Mouse (Mus musculus) CH12.LX (cell line): Measurements from ENCODE around the gene Ttc22. TPM values are rescaled to one million over a fixed set of nuclear protein-coding genes. Genes with fewer than 3 reads are reported as not detected.

ENCODE experiments used
- DNase-seq: peaks from one replicate; pipeline ENCODE4 v3.0.0-alpha.2; 2013; ENCODE audit errors: extremely low read depth
- H3K27ac ChIP-seq: 2 replicates; pipeline ENCODE4 v1.5.1; 2012; ENCODE audit warnings: low read depth, mild to moderate bottlenecking, control low read depth, moderate library complexity; ENCODE audit not compliant: insufficient read depth
- H3K27me3 ChIP-seq: replicated peaks from 2 replicates; pipeline ENCODE3; 2012; ENCODE audit warnings: inconsistent platforms
- H3K36me3 ChIP-seq, 2 experiments: replicated peaks in 1 of 2; 2 replicates each; pipeline versions ENCODE3 to v1.6.1; 2012; ENCODE audit warnings: inconsistent platforms in 1 of 2, low read length in 1 of 2, mild to moderate bottlenecking in 1 of 2, mixed read lengths in 1 of 2, moderate library complexity in 1 of 2; ENCODE audit not compliant: control insufficient read depth in 1 of 2, insufficient read depth in 1 of 2
- H3K4me1 ChIP-seq, 2 experiments: 2 replicates each; pipeline ENCODE4 v1.6.1; 2012; ENCODE audit warnings: inconsistent platforms in 1 of 2, moderate library complexity in 1 of 2; ENCODE audit not compliant: insufficient read depth in 2 of 2, control insufficient read depth in 1 of 2
- H3K4me2 ChIP-seq: 2 replicates; pipeline ENCODE4 v1.6.1; 2012; ENCODE audit warnings: low read depth, mild to moderate bottlenecking, control low read depth; ENCODE audit not compliant: poor library complexity, insufficient read depth, severe bottlenecking
- H3K4me3 ChIP-seq, 3 experiments: fragments of 150-350 bp in 1 of 3; sonication (generic) in 1 of 3; replicated peaks in 1 of 3; 2 replicates each; pipeline versions ENCODE3 to v1.5.1; 2011 to 2012; ENCODE audit warnings: low read depth in 2 of 3, low read length in 2 of 3, mild to moderate bottlenecking in 2 of 3, moderate library complexity in 2 of 3, control low read depth in 1 of 3, improper control_type of control experiment in 1 of 3, inconsistent platforms in 1 of 3, mixed read lengths in 1 of 3; ENCODE audit not compliant: poor library complexity in 1 of 3
- H3K79me2 ChIP-seq: replicated peaks from 2 replicates; pipeline ENCODE4 v1.6.1; 2012; ENCODE audit warnings: mild to moderate bottlenecking, moderate library complexity; ENCODE audit not compliant: control insufficient read depth, poor library complexity, insufficient read depth, severe bottlenecking; ENCODE audit errors: extremely low read depth
- H3K9ac ChIP-seq: 2 replicates; pipeline ENCODE4 v1.6.1; 2012; ENCODE audit warnings: low read depth, mild to moderate bottlenecking, control low read depth, moderate library complexity; ENCODE audit not compliant: insufficient read depth
- H3K9me3 ChIP-seq: replicated peaks from 2 replicates; pipeline ENCODE3; 2012; ENCODE audit warnings: low read length, inconsistent platforms, mixed read lengths
- BHLHE40 ChIP-seq: IDR thresholded peaks from 2 replicates; pipeline ENCODE4 v1.6.1; 2011; ENCODE audit warnings: mild to moderate bottlenecking, low read depth, low read length, improper control_type of control experiment
- EP300 ChIP-seq: IDR thresholded peaks from 2 replicates; pipeline ENCODE4 v1.6.1; 2011; ENCODE audit warnings: low read length, improper control_type of control experiment
- ETS1 ChIP-seq: conservative IDR thresholded peaks from 2 replicates; pipeline ENCODE4 v1.6.1; 2012; ENCODE audit warnings: low read depth, mild to moderate bottlenecking, inconsistent platforms, low read length, improper control_type of control experiment, moderate library complexity
- HCFC1 ChIP-seq: IDR thresholded peaks from 2 replicates; pipeline ENCODE4 v1.6.1; 2012; ENCODE audit warnings: low read depth, mild to moderate bottlenecking, inconsistent platforms, low read length, improper control_type of control experiment
- KAT2A ChIP-seq: IDR thresholded peaks from 2 replicates; pipeline ENCODE4 v1.6.1; 2012; ENCODE audit warnings: low read length, improper control_type of control experiment, inconsistent platforms; ENCODE audit not compliant: insufficient replicate concordance
- MAFK ChIP-seq: IDR thresholded peaks from 2 replicates; pipeline ENCODE4 v1.6.1; 2011; ENCODE audit warnings: low read length, improper control_type of control experiment; ENCODE audit not compliant: insufficient replicate concordance
- MYC ChIP-seq: IDR thresholded peaks from 2 replicates; pipeline ENCODE4 v1.6.1; 2011; ENCODE audit warnings: low read depth, mild to moderate bottlenecking, improper control_type of control experiment, low read length
- SMC3 ChIP-seq: IDR thresholded peaks from 2 replicates; pipeline ENCODE4 v1.6.1; 2011; ENCODE audit warnings: low read depth, low read length, improper control_type of control experiment
- ZKSCAN1 ChIP-seq: IDR thresholded peaks from 2 replicates; pipeline ENCODE4 v1.6.1; 2012; ENCODE audit warnings: low read depth, inconsistent platforms, low read length, improper control_type of control experiment, borderline replicate concordance
- dilution Hi-C: fragments of 300-500 bp; cut with MboI; formaldehyde crosslinking; loops from 2 replicates; pipeline ENCODE4 v1.14.3; 2020; ENCODE audit warnings: low sequenced_read_pairs; ENCODE audit not compliant: extremely low pct_unique_long_range_greater_than_20kb, extremely low pct_ligation_motif_present
- in situ Hi-C: fragments of 300-500 bp; cut with MboI; formaldehyde crosslinking; loops from 3 replicates; pipeline ENCODE4 v1.14.3; 2019; ENCODE audit warnings: low sequenced_read_pairs, low pct_ligation_motif_present, low pct_unique_long_range_greater_than_20kb, mixed read lengths
- polyA plus RNA-seq: library from polyadenylated mRNA; unstranded; fragments of >175 nt; gene quantifications from 2 replicates; pipeline ENCODE4 v1.2.1, GENCODE M21; 2012; ENCODE audit warnings: low read depth; ENCODE audit not compliant: insufficient read length
- total RNA-seq, 2 experiments: library from RNA; depleted of rRNA; stranded (reverse); fragments of 300-350 nt in 1 of 2; fragments of >200 nt in 1 of 2; gene quantifications; 2 replicates each; pipeline ENCODE4 v1.2.3; 2012 to 2014

Ttc22 gene
- total and polyA plus RNA-seq, 3 experiments = not detected

DNA sequence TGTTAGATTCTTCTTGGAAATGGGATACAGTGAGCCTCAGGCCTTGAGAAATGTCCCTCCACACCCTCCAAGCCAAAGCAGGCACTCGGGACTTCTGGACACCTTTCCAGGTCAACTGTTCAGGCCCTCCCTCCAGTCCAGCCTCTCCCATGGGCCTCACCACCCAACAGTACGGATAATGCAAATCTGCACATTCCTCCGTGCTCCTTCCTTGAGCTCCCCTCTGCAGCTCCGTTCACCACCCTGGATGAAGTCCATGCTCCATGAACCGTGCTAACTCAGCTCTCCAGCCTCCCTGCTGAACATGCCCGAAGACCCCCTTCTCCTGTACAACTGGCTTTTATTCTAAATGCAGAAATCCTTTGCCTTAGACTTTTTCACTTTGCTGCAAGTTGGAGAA is 42.5 kb downstream of the Ttc22 start:
- Histone ChIP-seq H3K4me3 (no peak overlapping the region), H3K9ac (no peak overlapping the region), H3K36me3 (peaks cover 92 to 100% of the 10 kb centered on the region in 2 experiments), H3K4me2 (no peak overlapping the region), H3K4me1 (no peaks in the 10 kb centered on the region), H3K79me2 (no peaks in the 10 kb centered on the region), H3K27me3 (no peaks in the 10 kb centered on the region), H3K9me3 (no peaks in the 10 kb centered on the region), H3K27ac (no peak overlapping the region)
- no peak for DNase-seq
- TF ChIP-seq BHLHE40 (no peak), ZKSCAN1 (no peak), KAT2A (no peak), MAFK (no peak)
- in situ Hi-C loops (no loop called here), dilution Hi-C loops (no loop called here)

- Histone ChIP-seq H3K9ac (no peak overlapping the region), H3K4me2 (no peak overlapping the region), H3K9me3 (no peaks in the 10 kb centered on the region), H3K79me2 (no peaks in the 10 kb centered on the region), H3K4me1 (no peaks in the 10 kb centered on the region), H3K36me3 (peaks cover 92 to 100% of the 10 kb centered on the region in 2 experiments), H3K27me3 (no peaks in the 10 kb centered on the region), H3K27ac (no peak overlapping the region), H3K4me3 (no peak overlapping the region)
- TF ChIP-seq SMC3 (no peak), BHLHE40 (no peak), HCFC1 (no peak), EP300 (no peak)
- in situ Hi-C loops = no loop called here
- dilution Hi-C loops = no loop called here
- no peak for DNase-seq
These were observed 43.0 kb downstream of the Ttc22 start for GRCm38 (mm10) chr4:106665269-106665668.

GRCm38 (mm10) chr4:106665673-106666072 is 43.4 kb downstream of the Ttc22 start:
- Histone ChIP-seq H3K4me2 (no peak overlapping the region), H3K9ac (no peak overlapping the region), H3K4me1 (no peaks in the 10 kb centered on the region), H3K79me2 (no peaks in the 10 kb centered on the region), H3K36me3 (peaks cover 92 to 100% of the 10 kb centered on the region in 2 experiments), H3K27me3 (no peaks in the 10 kb centered on the region)
- DNase-seq = no peak
- dilution Hi-C loops = no loop called here
- in situ Hi-C loops = no loop called here
- TF ChIP-seq ETS1 (no peak), MYC (no peak)
- TF ChIP-seq, all 38 proteins: peak for 0
- no peaks in the 10 kb centered on the region for H3K9me3 ChIP-seq
- H3K27ac ChIP-seq = no peak overlapping the region
- H3K4me3 ChIP-seq = no peak overlapping the region
